9 mouse cellular contexts compared by ENCODE assay signal in the genomic region with DNA sequence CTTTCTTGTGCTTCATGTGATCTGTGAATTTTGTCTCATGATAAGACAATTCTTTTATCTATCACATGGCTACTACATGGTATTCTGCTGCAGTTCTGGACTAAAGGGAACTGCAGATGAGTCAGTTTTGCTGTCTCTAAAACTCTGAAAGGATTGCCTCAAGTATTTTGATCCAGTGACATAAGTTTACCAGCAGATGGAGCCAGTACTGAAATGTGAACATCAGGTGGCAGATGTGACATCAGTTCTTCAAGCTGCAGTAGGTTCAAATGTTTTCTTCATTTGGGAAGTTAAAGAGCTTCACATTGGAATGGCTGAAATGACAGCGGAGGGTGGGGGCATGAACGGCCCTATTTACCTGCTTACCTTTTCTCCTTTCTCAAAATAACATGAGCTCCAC.
DNase-seq lines count a peak whose midpoint lies in the region; ATAC-seq lines count a peak whose summit lies in the region.
"Had no signal": no experiment of that assay in that cellular context is flagged by ENCODE, and none has a peak within 500 bp of the region (broad histone marks: within the 10 kb centered on the region; RNA-seq: fewer than 3 reads in every experiment).

No protein-coding gene starts in this region.

- peak; percentile 11 for DNase-seq in kidney, postnatal 14 days
- peak; percentile 40 for DNase-seq in NIH3T3 (ENCODE audit: low read depth)
- DNase-seq in kidney, postnatal 36 days: no peak
- DNase-seq: cerebellum, adult 9-11 months had no signal

- H3K4me1 ChIP-seq in kidney, embryonic 14.5 days (ENCODE audit: control insufficient read depth, insufficient read depth, low read length): no peaks in the 10 kb centered on the region
- peaks cover 5% of the 10 kb centered on the region; the same call in 1 of the 2 replicates for H3K4me1 ChIP-seq in neural tube, embryonic 15.5 days

- no peak for ATAC-seq in kidney, embryonic 14.5 days (ENCODE audit: low FRiP score, low TSS enrichment)
- ATAC-seq in CD4-positive, CD25-positive, alpha-beta regulatory T cell, adult 4 months: peak; percentile 74
- peak; percentile 65 for ATAC-seq in inflammation-experienced regulatory T-cells, adult 6 months
- no peak for ATAC-seq in neural tube, embryonic 15.5 days (ENCODE audit: low FRiP score)

- H3K36me3 ChIP-seq in kidney, embryonic 14.5 days (ENCODE audit: control insufficient read depth, insufficient read depth, low read length): no peaks in the 10 kb centered on the region
- H3K36me3 ChIP-seq in neural tube, embryonic 15.5 days: no peaks in the 10 kb centered on the region
- H3K36me3 ChIP-seq: stomach, embryonic 15.5 days had no signal

- no peak overlapping the region for H3K4me3 ChIP-seq in kidney, embryonic 14.5 days (ENCODE audit: low read length)
- no peak overlapping the region for H3K4me3 ChIP-seq in neural tube, embryonic 15.5 days (replicated peaks)
- H3K4me3 ChIP-seq: stomach, embryonic 15.5 days had no signal

- H3K9ac ChIP-seq in kidney, embryonic 14.5 days (ENCODE audit: low read depth, low read length): no peak overlapping the region
- no peak overlapping the region for H3K9ac ChIP-seq in neural tube, embryonic 15.5 days (replicated peaks)
- H3K9ac ChIP-seq: stomach, embryonic 15.5 days had no signal

- H3K4me2 ChIP-seq in kidney, embryonic 14.5 days (replicated peaks; ENCODE audit: low read depth, low read length): no peak overlapping the region
- no peak overlapping the region for H3K4me2 ChIP-seq in neural tube, embryonic 15.5 days
- H3K4me2 ChIP-seq: stomach, embryonic 15.5 days had no signal

- H3K27ac ChIP-seq in kidney, embryonic 14.5 days (ENCODE audit: low read depth, low read length): no peak overlapping the region
- H3K27ac ChIP-seq in neural tube, embryonic 15.5 days (replicated peaks): no peak overlapping the region
- H3K27ac ChIP-seq: stomach, embryonic 15.5 days had no signal

- no peaks in the 10 kb centered on the region for H3K9me3 ChIP-seq in kidney, embryonic 14.5 days (ENCODE audit: control insufficient read depth, low read length)
- H3K9me3 ChIP-seq in neural tube, embryonic 15.5 days (replicated peaks): no peaks in the 10 kb centered on the region
- H3K9me3 ChIP-seq: stomach, embryonic 15.5 days had no signal

- WGBS in kidney, embryonic 14.5 days: 71% methylated on average over 2 of the region's 2 CpGs
- 78% methylated on average over 2 of the region's 2 CpGs for WGBS in neural tube, embryonic 15.5 days

- H3K27me3 ChIP-seq in kidney, embryonic 14.5 days (ENCODE audit: control insufficient read depth, insufficient read depth, low read length): no peaks in the 10 kb centered on the region
- H3K27me3 ChIP-seq in neural tube, embryonic 15.5 days (replicated peaks): no peaks in the 10 kb centered on the region
- H3K27me3 ChIP-seq: stomach, embryonic 15.5 days had no signal

Comparison
In these comparisons a context has a peak if more than half of its experiments do, and no peak if none do; other contexts are left out.
1. DNase-seq: peak in kidney, postnatal 14 days (single experiment) and NIH3T3 (single experiment); none in kidney, postnatal 36 days (0 of 2).
2. ATAC-seq: peak in CD4-positive, CD25-positive, alpha-beta regulatory T cell, adult 4 months (single experiment) and inflammation-experienced regulatory T-cells, adult 6 months (single experiment); none in kidney, embryonic 14.5 days (single experiment) and neural tube, embryonic 15.5 days (single experiment).